Mouse (Mus musculus) spleen, adult 10 weeks (tissue): Measurements from ENCODE around the gene Mief2. TPM values are rescaled to one million over a fixed set of nuclear protein-coding genes. Genes with fewer than 3 reads are reported as not detected.

Experiments
- polyA plus RNA-seq: library from polyadenylated mRNA; stranded (reverse); fragments of 350-450 nt; fragmentation: Illumina TruSeq; extraction: RNeasy Lipid Tissue Mini Kit (QIAGEN cat#74804); gene quantifications from one replicate; pipeline ENCODE4 v1.2.3, GENCODE M21; 2015; ENCODE audit warnings: low replicate concordance; ENCODE audit not compliant: insufficient read depth

The Mief2 gene
- polyA plus RNA-seq: 4.3 TPM

DNA sequence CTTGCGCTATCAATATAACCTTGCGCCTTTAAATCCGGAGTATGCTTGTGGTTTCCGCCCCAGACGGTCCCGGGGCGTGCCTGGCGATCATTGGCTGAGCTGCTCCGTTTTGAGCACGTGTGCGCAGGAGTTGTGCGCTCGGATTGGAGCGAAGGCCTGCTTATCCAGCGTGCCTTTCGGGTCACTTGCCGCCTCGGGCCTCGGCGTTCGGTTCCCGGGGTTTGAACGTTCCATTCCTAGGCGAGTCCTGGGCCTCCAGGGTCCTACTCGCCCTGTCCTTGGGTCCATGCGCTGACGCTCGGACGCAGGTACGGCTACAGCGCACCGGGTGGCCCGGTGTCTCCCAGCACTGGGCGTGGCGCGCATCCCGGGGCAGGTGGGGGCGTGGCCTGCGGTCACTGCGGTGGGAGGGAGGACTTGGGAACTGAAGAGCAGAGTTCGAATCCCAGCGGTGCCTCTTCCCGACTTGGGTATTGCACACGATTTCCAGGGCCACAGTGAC is at the start of gene Mief2:
TSS of gene Mief2 (plus strand) at position 139 of the 502 bp plus-strand sequence.

DNA sequence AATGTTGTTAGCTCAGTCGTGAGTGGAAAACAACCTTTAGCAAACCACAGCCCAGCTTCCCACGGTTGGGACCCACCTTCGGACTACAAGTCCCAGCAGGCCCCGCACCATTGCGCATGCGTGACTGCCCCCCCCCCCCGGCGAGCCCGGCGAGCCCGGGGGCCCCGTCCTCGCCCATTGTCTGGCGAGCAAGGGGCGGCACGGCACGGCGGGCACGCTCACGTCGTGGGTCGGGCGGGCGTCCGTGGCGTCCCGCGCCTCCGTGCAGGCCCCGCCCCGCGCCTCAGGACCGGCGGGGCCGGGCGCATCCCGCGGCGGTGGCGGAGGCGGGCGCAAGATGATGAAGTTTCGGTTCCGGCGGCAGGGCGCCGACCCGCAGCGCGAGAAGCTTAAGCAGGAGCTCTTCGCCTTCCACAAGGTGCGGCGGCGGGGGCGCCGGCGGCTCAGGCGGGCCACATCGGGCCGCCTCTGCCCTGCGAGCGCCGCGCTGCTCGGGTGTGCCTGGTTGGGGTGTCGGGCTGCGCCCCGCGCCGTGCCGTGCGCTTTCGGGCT is 28.6 kb upstream of the Mief2 start, which contains the start of gene Llgl1:
TSS of gene Llgl1 (plus strand) at position 200 of the 552 bp plus-strand sequence.

DNA sequence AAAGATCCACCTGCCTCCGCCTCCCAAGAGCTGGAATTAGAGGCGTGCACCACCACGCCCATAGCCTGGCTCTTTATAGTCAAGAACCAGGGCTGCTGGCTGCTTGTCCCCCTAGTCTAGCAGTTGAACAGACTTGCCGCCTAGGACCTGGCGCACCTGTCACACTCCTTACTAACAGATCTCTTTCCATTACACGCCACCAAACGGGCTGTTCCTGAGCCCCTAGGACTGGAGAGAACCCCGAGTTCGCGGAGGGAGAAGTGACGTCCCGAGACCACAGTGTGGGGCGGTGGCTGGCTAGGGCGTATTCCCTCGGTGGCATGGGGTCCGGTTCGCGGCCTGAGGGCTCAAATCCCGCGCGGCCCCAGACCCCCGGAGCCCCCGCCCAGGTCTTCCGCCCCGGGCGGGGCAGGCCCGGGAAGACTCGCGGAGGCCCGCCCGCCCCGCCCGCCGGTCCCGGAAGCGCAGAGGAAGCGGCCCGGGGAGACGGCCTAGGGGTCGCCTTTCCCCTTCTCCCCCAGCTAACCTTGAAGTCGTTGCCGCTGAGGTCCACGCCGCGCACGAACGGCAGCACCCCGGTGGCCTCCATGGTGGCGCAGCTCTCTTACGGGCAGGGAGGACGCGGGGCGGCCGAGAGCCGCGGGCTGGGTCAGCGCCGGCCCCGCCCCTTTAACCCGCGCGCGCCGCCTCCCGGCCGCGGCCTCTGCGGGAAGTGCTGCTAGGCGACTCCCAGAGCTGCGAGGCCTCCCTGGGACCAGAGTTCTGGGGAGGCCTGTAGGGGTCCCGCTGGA is 1.4 kb upstream of the Mief2 start, which contains the start of gene Flii:
TSS of gene Flii (minus strand) at position 663 of the 791 bp plus-strand sequence.

DNA sequence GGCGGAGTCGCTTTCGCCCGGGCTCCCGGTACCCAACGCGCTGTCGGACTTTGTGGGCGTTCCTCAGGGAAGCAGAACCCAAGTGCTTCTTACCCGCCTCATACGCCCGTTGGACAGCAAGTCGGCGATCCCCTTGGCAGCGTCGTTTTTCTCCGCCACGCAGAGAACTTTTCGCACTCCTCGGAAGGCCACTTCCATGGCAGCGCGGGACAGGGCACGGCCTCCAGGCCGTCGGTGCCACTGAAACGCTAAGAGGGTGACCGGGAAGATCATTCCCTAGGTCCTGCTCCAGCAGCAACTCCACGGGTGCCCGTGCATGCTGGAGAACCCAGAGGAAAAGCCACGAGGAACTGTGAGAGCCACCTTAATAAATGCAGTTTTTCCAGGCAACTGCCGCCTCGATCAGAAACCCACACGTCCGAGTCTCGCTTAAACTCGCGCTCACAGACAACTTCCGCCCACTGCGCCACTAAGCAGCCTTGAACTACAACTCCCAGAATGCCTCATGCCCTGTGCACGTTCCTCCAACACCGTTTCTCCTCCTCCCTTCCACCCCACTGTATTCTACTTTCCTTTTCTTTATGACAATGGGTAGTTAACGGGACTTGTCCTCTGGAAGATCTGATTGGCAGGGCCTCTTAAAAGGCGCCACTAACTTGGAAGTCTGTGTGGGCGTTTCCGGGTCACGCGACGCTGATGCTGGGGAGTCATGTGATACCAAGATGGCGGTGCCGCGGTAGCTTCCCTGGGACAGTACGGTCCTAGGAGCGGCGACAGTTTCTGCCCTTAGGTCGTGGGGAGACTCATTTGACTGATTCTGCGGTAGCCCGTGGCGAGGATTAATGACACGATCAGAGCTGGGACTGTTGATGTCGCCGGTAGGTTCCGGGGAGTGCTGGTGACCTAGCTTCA is 48.9 kb downstream of the Mief2 start, which contains the start of the genes Top3a and Smcr8:
TSS of gene Top3a (minus strand) at position 537 of the 912 bp plus-strand sequence.
TSS of gene Smcr8 (plus strand) at position 696 of the 912 bp plus-strand sequence.

Other genes with a start within 250 kb of the Mief2 start
- gene Alkbh5, start 192.0 kb upstream of the Mief2 start, polyA plus RNA-seq: 38.1 TPM
- gene Llgl1, start 28.7 kb upstream of the Mief2 start, polyA plus RNA-seq: 6.9 TPM
- gene Flii, start 1.1 kb upstream of the Mief2 start, polyA plus RNA-seq: 56.0 TPM
- gene Top3a, start 49.0 kb downstream of the Mief2 start, polyA plus RNA-seq: 14.0 TPM
- 36.9 TPM for gene Smcr8, start 49.1 kb downstream of the Mief2 start, polyA plus RNA-seq
- gene Shmt1, start 83.3 kb downstream of the Mief2 start, polyA plus RNA-seq: 12.6 TPM
- gene Dhrs7b, start 102.2 kb downstream of the Mief2 start, polyA plus RNA-seq: 8.9 TPM
- gene Tmem11, start 150.9 kb downstream of the Mief2 start, polyA plus RNA-seq: 15.2 TPM
- gene Natd1, start 186.4 kb downstream of the Mief2 start, polyA plus RNA-seq: 8.3 TPM
- 32.8 TPM for gene Map2k3, start 203.6 kb downstream of the Mief2 start, polyA plus RNA-seq